Mouse (Mus musculus) ES-Bruce4 (cell line): ENCODE measurements around the gene Lamtor2.

Experiments
- CTCF ChIP-seq: IDR thresholded peaks from one replicate; pipeline ENCODE4 v1.8.1; 2011; ENCODE audit warnings: low read depth, low read length
- EP300 ChIP-seq: IDR thresholded peaks from 2 replicates; pipeline ENCODE4 v1.6.1; 2011; ENCODE audit warnings: low read depth, low read length; ENCODE audit not compliant: insufficient read depth

DNA sequence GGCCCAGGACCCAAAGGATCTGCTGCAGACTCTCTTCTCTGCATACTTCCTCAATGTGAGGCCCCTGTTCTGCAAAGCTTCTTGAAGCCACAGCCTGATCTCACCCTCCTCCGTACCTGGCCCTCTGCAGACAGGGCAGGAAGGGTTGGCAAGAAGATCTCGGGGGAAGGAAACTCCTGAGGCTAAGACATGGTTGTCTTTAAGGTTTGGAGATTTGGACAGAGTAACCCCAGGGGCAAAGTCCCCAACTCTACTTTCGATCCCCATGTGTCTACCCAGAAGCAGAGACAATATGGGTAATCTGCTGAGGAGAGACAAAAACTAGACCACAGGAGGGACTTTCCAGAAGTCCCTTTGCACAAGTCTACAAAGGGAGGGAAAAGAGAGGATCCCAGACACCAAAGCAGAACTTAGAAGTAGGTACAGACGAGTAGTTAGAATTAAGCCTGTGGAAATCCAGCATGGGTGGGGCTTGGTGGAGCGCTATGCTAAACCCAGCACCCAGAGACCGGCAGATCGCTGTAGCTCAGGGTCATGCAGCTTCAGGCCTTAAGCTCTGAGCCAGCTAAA is 39.2 kb downstream of the Lamtor2 start:
- TF ChIP-seq EP300 (no peak), CTCF (no peak)
